Mouse (Mus musculus) right cerebral cortex, postnatal 4 days (tissue): ENCODE data around the gene Hint2.

Source experiments
- DNase-seq: peaks from one replicate; pipeline ENCODE4 v3.0.0-alpha.2; 2022

Hint2 gene

DNA sequence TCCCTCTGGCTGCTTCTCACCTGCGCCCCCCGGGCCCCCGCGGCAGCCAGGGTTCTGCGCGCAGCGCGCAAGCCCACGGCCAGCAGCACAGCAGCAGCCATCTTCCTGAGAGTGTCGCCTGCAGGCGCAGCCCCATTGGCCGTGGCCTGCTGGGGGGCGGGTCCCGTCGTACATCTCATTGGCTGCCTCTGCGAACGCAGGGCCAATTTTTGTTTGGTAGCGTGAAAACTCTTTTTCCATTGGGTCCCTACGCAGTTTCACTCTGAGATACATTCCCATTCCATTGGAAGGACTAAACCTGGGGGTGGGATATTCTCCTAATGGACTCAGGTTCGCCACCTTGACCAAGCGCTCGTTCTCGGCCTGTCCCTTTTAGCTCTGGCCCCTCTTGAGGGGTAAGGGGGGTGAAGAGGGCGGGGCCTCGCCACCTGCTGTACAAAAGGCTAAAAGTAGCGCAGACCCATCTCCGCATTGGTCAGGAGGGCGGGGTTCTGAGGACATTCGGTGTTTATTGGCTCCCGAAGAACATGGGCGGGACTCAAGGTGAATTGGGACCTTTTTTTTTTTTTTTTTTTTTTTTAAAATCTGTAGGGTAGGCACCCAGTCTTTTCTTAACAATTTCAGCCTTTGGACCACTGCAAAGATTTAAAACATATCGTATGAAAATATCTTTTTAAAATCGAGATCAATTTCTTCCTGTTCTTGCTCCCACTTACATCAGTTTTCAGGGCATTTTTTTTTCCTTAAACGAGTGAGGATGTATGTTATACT, at the start of gene Hint2:
Hint2 (minus strand) TSS at position 128 of the 771 bp plus-strand sequence.
- DNase-seq, result peak; percentile 89

DNA sequence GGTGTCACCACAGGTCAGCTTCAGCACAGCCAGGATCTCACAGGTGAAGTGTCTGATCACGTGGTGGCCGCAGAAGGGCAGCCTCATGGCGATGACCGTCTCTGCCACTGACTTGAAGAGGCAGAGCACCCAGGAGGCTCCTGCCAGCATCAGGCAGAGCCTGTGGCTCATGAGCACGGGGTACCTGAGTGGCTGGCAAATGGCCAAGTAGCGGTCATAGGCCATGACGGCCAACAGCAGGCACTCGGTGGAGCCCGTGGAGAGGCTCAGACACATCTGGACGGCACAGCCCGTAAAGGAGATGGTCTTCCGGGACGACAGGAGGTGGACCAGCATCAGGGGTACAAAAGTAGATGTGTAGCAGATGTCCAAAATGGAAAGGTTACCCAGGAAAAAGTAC, 49.7 kb upstream of the Hint2 start:
- no peak for DNase-seq

DNA sequence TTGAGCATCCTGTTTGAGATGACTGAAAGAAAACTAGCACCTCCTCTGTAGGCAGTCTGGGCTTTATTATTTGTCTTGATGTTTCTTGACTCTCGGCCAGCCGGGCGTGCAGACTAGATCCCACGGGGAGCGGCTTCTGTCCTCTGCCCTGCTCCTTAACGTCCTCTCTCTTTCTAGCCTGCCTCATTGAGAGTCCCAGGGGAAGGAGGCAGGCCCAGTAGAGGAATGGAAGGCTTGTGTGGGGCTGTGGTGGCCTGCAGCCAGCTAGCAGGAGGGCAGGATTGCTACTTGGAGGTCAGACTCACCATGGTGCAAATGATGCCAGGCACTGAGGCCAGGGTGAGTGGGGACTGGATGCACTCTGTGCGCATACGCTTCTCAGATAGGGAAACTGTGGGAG, 47.6 kb upstream of the Hint2 start:
- DNase-seq, result no peak

DNA sequence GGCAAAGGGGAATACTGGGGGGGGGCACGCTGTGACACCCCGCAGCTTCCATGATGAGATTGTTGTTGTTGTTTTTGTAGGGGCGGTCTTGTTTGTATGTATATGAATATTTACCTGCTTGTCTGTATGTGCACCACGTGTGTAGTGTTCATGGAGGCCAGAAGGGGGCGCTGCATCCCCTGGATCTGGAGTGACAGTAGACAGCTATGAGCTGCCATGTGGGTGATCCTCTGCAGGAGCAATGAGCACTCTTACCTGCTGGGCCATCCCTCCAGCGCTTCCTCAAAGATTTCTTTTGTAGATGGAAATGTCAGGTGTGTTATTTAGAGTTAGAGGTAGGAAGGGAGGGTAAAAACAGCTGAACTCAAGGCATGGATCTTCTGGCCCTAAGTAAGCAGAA, 47.2 kb upstream of the Hint2 start:
- DNase-seq, result no peak

DNA sequence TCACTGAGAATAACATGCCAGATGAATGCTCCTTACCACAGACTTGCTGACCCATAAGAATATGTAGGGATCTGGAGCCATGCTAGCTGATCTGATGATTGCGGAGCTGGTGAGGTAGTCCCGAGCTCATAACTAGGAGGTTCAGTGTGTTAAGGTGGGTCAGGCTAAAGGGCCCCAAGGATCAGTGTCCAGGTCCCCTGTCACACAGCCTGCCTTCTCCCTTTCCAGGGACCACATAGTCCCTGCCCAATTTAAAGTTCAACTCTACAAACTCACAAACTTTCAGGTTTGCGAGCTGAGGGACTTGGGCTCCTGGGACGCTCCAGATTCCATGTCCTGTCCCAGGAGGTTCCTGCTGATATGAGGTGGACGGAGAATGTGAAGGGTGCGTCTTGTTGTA, 44.4 kb upstream of the Hint2 start, which contains the start of gene Olfr70:
Olfr70 (minus strand) TSS at position 101 of the 400 bp plus-strand sequence.
- no peak for DNase-seq

DNA sequence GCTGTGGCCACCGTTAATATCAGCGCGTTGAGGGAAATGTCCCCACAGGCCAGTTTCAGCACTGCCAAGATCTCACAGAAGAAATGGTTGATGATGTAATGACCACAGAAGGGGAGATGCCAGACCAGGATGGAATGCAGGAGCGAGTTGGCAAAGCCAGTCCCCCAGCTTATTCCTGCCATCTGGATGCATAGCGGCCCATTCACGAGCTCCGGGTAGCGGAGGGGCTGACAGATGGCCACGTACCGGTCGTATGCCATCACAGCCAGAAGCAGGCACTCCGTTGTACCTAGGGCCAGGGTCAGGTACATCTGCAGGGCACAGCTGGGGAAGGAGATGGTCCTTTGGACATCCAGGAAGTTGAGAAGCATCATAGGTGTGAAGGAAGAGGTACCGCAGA, 40.3 kb upstream of the Hint2 start:
- DNase-seq, result no peak

DNA sequence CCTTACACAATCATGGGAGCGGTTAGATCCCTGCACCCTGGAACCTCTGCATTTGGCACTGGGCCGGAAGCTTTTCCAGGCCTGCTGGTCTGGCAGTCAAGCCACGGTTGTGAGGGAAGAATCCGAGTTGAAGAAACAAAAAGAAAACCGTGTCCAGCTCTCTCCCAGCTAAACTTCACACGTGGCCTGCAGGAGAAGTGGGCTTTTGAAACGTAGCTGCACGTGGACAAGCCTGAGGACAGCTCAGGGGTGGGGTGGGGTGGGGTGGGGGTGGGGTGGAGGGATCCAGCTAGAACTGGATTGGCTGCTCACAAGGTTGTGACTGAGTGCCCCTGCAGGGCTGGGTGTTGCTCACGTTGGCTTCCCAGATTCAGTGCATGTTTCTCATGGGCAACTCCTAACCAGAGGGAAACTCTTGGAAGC, 39.0 kb upstream of the Hint2 start:
- DNase-seq, result peak; percentile 24

DNA sequence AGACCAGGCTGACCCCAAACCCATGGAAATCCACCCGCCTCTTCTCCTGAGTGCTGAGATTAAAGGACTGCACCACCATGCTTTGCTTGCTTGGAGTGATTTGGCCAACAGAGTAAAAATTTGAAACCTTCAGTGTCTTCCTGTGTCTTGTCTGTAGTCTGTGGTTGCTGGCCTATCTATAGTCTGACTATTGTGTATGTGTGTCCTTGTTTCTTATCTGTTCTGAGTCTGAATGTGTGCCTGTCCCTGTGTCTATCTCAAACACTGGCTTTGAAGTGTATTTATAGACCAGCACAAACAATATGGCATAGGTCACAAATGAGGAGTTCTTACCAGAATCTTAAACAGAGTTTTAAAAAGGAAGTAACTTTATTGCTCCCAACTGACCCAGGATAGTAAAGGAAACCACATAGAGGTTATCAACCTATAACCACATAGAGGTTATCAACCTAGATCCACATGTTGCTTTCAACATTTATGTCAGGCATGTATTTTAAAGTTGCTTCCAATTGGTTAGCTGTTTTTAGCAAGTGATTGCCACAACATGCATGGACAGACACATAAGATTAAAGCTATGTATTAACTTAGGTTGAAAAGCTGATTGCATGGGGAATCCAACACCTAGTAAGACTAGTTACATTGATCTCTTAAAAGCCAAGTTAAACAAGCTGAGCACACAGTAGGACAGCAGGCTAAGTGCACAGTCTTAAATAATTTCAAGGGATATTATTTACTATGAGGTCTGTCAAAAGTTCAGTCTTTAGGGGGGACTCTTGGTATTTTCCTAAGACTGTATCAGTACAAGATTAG, 38.4 kb upstream of the Hint2 start:
- DNase-seq, result no peak

DNA sequence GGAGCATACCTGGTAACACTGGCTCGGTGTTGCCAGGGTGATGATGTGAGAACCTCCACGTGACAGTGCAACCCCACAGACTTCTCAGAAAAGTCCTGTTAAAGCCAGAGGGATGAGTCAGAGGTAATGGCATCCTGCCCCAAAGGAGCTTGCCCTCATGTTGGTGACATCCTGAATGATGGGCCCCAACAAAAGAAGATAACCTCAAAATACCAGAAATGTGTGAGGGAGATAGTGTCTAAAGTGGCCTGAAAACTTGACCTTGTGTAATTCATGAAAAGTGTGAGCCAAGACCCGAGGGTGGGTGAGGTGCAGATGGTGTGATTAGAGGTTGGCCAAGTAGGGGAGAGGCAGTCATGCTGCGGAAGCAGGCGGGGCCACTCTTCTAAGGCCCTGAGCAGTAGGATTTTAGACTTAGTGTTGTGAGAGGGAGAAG, 37.6 kb upstream of the Hint2 start:
- DNase-seq, result no peak

DNA sequence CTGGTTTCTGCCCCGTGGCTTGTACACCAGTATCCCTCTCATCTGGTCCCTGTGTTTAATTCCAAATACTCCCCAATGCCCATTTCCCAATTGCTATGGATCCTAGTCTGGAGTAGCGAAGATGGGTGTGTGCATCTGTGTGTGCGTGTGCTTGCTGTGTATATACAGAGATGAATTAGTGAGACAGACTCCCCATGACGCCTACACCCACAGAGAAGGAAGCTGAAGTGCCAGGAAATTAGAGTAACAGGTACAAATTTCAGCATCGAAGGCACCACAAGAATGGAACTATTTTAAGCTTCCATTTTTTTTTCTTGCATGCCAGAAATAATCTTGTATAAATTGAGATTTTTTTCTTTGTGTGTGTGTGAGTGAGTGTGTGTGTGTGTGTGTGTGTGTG, 34.8 kb upstream of the Hint2 start:
- DNase-seq, result no peak

DNA sequence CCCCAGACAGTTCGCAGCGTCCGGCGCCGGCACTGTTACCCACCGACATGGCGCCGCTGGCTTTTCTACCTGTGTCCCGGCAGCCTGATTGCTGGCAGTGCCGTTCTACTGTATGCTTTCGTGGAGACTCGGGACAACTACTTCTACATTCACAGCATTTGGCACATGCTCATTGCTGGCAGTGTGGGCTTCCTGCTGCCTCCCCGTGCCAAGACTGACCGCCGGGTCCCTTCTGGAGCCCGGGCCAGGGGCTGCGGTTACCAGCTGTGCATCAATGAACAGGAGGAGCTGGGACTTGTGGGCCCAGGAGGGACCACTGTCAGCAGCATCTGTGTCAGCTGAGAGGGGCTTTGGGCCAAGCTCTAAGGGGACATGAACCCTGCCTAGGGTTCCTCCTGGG, 33.8 kb upstream of the Hint2 start:
- DNase-seq, result no peak

DNA sequence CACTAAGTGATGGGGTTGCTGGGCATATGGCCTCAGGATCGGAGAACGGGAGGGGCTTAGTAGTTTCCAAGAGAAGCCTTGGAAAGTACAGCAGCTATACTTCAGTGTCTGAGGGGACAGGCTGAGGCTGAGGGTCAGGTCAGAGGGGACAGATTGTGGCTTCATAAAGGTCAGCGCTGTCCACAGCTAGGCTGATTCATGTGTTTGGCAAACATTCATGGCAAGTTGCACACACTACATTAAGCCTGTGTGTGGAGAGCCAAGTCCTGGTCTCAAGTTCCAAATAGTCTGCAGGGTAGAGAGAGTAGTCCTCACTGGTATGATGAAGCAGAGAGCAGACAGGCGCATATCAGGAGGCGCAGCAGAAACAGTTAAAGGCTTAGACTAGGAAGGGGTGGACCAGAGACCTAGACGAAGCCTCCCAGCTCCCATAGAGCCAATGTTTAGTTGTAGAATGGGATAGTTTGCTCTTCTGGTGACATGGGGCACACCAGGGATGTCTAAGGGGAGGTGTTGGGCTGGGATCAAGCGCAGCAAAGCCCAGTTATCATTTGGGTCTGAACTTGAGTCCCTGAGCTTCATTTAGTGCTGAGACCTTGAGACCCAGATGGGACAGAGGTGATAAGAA, 23.3 kb upstream of the Hint2 start:
- no peak for DNase-seq

DNA sequence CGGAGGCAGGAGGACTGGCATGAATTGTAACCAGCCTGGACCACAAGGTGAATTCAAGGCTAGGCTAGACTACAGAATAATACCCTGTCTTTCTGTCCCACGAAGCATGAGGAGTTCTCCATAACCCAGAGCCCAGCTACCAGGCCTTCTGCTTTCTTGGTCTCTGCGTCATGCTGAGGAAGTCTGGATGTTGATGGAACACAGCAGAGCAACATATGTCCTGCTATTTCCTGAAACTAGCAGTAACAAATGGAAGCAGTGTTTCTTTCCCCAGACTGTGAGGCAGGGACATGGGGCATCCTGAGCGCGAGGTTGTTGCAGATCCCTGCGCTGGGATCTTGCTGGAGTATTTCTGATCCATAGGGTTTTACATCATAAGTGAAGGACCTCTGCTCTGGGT, 22.3 kb upstream of the Hint2 start:
- DNase-seq, result no peak

DNA sequence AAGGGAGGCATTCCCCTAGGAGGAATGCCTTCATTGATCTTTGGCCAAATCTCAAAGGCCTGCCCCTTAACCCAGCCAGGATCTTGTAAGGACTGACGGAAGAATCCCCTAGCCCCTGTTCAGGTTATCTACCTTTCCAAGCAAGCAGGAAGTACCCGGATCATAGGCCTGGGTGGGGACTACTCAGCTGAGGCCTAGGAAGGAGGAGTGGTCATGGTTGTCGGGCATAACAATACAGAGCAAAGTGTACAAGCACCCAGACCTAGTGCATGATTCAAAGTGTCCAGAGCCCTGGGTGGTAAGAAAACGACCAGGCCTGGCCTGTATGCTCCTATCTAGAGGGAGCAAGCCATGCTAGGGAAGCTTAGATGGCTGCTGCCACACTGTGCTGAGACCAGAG, 19.3 kb upstream of the Hint2 start:
- DNase-seq, result no peak

DNA sequence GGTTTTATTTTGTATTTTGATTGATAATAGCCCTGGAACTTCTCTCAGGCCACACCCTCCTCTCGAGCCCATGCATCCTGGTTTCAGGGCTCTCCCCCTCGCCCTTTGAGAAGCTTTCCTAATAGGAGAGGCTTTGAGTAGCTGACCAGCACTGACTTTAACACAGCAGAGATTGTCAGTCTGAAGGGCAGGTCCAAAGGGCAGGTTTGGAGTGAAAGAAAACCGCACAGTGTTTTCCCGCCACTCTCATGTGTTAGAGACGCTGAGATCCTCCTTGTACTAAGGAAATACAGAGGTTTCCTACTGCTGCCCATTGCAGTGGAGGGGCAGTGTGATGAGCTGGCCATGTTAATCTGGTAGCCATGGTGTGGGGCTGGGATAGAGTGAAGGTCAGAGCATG, 18.7 kb upstream of the Hint2 start:
- no peak for DNase-seq

DNA sequence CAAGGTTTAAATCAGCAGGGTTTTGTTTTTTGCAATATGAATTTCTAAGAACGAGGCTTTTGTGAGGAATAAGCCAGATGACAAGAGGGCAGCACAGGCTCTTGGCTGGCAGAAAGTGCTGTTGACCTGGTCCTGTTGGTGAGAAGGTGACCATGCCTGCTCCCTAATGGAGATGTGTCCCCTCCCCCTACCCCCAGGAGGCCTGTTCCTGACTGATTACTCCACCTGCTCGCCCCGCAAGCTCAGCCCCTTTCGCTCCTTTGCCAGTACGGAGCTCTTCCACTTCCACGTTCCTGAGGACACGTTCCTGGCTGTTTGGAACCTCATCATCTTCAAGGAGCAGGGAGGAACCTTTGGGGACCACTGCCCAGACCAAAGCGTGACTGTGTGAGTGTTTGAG, 17.4 kb upstream of the Hint2 start:
- no peak for DNase-seq

DNA sequence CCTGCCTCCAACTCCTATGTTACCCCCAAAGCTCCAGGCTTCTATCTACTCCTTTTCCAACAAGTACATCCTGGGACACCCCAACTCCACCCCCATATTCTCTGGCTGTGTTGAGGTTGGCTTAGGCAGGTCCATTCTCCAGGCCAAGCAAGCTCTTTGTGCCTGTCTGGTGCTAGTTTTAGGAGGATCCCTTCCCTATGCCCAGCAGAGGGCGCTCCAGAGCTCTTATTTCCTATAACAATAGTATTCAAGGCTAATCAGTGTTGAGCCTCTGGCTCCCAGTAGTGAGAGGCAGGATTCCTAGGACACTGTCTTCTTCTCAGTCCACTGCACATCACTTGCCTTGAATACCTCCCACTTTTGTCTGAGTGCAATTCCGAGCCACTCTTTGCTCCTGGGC, 15.8 kb upstream of the Hint2 start:
- peak; percentile 96 for DNase-seq

DNA sequence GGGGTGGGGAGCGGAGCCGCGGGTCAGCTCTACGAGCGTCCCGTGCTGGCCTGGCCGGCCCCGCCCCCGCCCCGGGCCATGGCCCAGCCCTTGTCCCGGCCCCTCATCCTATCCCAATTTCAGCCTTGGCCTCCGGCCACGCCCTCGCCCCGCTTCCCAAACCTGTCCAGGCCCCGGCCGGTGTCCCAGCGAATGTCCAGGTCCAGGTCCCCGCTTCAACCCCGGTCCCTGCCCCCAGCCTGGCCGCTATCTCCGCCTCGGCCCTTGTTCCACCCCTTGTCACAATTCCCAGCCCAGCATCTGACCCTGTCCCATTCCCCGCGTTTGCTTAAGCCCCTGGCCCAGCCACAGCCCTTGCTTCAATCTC, 13.1 kb upstream of the Hint2 start:
- DNase-seq, result peak; percentile 56

DNA sequence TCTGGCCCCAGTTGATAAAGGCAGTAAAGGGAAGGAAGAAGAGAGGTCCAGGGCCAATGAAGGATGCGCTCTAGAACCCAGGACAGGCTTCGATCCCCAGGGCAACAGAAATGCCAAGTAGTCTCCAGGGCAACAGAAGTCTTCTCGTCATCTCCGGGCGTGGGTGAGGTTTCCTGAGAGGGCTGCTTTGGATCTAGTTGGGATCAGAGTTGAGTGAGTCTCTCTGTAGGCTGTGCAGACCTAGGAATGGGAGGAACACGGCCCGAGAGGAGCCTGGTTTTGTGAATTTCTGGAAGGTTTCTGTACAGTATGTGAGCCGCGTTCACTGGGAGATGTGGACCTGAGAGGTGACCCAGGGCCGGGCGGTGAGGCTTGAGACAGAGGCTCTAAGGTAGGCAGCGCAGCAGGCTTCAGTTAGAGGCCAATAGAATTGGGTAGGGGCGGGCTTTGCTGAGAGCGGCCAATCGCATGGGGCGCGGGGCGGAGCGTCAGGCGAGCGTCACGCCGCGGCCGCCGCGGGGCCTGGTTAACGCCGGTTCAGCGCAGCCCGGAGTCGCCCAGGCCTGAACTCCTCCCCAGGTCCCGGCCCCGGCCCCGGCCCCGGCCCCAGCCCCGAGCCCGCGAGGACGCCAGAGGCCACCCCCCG, 12.6 kb upstream of the Hint2 start, which contains the start of the genes Tmem8b and Fam221b:
Tmem8b (plus strand) TSS at position 190 of the 646 bp plus-strand sequence.
Fam221b (minus strand) TSS at position 364 of the 646 bp plus-strand sequence.
- DNase-seq, result peak; percentile 86

DNA sequence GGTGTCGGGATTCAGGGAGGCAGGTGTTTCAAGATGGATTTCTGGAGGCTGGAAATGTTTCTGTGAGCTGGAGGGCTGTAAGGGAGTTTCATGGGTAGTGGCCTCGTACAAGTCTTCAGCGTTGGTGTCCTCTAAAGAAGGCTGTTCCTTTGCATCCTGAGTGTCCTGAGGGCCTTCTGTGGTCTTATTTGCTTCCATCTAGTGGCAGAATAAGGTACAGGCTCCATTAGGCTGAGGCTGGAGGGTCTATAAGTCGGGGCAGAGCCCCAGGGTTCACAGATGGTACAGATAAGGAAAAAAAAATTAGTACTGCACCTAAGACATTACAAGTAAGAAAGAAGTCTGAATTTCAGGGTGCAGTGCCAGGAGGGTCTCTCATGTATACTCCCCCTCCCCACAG, 10.1 kb upstream of the Hint2 start:
- no peak for DNase-seq

DNA sequence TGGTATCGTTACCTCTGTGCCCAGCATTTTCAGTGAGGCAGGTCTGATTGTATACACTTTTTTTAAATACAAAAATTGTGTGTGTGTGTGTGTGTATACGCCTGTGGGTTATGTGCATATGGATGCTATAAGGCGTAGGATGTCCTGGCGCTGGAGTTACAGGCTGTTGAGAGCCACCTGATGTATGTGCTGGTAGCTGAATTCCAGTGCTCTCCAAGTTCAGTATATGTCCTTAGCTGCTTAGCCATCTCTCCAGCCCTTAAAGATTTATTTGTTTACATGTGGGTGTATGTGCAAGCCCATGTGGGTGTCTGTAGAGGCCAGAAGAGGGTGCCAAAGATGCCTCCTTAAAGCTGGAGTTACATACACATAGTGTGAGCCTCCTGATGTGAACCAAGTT, 880 bp upstream of the Hint2 start:
- DNase-seq, result no peak

DNA sequence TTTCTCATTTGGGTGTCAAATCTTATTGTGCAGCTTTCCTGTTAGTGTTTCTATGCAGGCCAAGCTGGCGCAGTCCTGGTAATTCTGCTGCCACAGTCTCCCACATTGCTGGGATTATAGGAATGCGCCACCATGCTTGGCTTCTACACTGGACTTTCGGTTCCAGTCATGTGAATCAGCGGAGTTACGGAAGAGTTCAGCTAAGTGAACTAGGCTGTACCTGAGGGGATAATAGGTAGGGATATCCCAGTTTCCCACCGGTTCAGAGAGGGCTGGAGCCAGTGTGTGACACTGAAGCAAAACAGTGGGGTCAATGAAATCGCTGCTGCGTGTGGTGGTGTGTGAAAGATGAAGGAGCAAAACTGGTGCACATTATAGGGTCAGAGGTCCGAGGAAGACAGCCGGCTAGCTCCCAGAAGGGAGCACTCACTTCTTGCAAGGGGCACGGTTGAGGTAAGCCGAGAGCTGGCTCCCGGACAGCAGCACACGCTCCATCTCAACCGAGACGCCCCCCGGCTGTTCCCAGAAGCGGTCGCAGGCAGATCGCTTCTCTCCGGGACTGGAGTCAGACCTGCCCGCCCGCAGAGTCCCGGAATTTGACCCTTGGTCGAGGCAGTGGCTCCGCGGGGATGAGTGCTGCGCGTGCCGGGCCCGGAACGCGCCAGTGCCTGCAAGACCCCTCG, 469 bp downstream of the Hint2 start:
- no peak for DNase-seq
